Mouse (Mus musculus): ENCODE measurements around the gene Rassf1. TPM values are rescaled to one million over a fixed set of nuclear protein-coding genes. Genes with fewer than 3 reads are reported as not detected.
"Not testable (repeated sequence)": the region's sequence is repeated elsewhere in the genome, so short reads cannot be mapped to it uniquely, and the experiment has no call there.

Rassf1 gene
- total RNA-seq, 2 experiments from 2014 or later, result 24.9 to 25.4 TPM

DNA sequence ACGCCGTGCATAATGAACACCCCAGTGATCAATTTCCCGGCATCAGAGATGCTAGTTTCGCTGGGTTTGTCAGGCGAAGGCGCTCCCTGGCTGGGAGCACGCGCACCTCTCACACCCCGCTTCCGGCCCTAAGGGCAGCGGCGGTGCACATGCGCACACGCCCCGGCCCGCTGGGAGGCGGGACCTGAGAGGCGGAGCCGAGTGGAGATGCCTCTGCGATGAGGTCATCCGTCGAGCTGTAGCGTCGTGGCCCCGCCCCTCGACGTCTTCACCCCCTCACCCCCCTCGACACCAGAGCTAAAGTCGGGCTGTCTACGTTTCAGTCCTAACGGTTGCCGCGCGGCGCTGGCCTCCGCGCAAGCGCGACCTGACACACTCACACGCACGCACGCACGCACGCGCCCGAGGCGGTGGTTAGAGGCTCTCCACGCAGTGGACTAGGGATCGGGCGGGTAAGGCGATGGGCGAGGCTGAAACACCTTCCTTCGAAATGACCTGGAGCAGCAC, 3.0 kb downstream of the Rassf1 start:
- intact Hi-C loops (cut with DNase I), result no loop called here
- peak; percentile 98 for DNase-seq

DNA sequence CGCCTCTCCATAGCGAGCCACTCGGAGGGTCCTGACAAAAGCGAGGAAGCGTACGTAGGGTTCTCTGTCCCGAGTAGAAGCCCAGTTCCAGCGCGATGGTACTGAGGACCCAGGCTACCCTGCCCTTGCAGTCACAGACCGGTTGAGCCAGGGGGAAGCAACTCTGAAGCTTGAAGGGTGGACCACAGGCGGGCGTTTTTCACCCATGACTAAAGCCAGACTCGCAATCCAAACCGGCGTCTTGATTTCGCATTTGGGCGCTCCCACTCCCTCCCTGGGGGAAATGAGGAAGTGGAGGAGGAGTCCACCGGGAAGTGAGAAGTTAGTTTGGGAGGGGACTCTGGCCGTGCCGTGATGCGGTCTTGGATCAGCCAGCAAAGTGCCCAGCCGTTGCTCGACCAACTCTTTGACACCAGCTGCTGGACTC, 3.7 kb downstream of the Rassf1 start:
- DNase-seq, result peak; percentile 45
- intact Hi-C loops (cut with DNase I), result no loop called here

DNA sequence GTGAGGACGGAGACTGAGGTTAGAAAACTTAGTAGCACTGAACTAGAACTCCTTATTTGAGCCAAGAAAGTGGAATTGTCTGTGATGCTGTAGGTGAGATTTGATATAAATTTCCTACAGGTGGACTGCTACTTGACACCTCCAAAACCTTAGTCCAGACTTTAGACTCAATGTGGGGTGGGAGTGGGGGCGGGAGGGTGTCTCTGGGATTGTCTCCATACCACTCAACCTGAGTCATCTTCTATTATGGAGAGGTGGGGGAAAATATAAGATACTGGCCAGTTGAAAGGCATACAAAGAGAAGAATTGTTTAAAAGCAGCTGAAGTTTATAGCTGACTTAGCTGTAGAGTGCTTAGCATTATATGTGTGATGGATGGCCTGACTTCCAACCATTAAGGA, 4.3 kb downstream of the Rassf1 start:
- intact Hi-C loops (cut with DNase I), result no loop called here
- DNase-seq, result no peak

DNA sequence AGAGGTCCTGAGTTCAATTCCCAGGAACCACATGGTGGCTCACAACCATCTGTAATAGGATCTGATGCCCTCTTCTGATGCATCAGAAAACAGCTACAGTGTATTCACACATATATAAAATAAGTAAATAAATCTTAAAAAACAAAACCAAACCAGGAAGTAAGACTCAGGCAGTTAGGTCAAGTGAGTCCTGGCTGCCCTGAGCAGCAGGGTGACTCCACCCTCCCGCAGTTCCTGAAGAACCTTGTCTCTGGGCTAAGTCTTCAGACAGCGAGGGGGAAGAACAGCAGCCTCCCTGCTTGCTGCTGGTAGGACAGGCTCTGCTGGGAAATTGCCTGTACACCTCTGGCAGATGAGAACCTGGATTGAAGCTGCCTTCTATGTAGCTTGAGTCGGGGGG, 5.0 kb downstream of the Rassf1 start:
- DNase-seq, result no peak
- intact Hi-C loops (cut with DNase I), result no loop called here

DNA sequence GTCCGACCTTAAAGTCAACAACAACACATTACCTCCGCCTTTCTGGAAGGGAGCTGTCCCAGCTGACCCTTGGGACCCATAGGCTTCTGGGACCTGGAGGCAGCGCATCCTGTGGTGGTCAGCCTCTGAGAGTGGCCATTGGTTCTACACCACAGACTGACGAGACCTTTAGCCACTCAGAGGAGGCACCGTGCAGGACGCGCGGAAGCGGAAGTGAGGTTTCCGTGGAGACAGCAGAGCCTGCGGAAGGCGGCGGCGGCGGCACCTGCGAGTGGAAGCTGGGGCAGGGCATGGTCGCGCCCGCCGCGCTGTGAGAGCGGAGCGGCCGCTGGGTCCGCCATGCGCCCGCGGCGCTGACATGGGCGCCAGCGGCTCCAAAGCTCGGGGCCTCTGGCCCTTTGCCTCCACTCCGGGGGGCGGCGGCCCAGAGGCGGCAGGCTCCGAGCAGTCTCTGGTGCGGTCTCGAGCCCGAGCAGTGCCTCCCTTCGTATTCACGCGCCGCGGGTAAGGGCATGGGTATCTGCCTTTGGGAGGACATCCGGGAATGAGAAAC, 11.8 kb downstream of the Rassf1 start, which contains the start of gene Tusc2:
Tusc2 (plus strand) TSS at position 227 of the 553 bp plus-strand sequence.
- peak; percentile 92 for DNase-seq
- intact Hi-C loops (cut with DNase I), result no loop called here

DNA sequence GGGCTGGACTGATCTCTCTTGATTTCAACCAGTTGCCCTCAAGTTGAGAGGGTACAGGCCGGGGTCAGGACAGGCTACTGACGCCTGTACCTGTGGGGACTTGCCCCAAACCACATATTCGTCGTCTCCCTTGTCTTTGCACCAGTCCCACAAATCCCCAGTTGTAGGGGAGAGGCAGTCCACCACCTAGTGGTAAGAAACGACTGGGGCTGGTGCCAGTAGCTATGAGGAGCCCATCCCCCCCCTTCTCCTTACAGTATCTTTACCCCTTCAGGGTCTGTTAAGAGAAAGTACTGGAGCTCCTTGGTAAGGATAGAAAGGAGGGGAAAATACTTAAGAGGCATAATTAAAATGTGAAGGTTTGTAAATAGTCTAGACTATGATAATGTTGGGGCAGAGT, 14.2 kb downstream of the Rassf1 start:
- DNase-seq; intact Hi-C loops (cut with DNase I): not testable (repeated sequence)

DNA sequence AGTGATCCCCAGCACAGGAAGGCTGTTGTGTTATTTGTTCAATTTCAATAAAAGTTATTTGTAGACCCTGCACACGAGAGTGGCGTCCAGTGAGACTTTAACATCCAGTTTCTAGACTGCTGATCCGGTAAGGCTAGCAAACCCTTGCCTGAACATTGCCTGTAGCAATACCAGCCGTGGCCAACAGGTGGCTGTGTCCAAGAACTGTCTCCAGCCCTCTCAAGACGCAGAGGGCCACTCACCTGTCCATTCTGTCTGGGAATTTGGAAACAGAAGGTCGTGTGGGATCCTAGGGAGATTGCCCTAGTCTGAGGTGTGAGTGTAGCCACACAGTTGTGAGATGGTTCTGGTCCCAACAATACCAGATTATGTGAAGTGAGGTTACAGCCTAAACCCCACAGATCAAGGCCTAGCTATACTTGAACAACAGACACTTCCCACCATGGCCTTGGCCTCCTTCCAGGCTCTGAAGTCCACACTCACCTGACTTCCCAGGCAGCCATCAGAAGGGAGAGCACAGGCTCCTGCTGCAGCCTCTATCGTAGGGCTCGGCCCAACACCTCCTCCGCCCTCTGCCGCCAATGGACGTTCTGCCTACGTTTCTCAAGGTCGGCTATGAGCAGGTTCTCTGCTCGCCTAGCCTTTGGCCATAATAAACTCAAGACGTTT, 14.8 kb downstream of the Rassf1 start:
- peak; percentile 79 for DNase-seq
- intact Hi-C loops (cut with DNase I), result no loop called here

DNA sequence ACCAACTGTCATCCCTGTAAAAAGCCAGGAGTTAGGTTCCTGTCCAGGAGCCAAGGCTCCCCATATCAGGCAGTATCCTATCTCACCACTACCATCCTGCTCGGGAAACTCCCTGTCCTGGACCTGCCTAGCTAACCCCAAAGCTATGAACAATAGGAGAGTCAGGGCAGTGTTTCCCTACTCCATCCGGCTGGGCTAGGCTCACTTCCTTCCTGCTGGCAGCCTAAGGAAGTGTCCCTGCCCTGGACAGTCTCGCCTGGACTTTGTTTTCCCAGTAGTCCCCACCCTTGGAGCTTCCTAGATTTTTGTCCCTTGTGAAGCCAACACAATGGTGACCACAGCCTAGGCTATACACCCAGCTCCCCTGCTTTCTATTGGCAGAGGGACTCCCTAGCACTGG, 15.5 kb downstream of the Rassf1 start:
- intact Hi-C loops (cut with DNase I), result no loop called here
- no peak for DNase-seq

DNA sequence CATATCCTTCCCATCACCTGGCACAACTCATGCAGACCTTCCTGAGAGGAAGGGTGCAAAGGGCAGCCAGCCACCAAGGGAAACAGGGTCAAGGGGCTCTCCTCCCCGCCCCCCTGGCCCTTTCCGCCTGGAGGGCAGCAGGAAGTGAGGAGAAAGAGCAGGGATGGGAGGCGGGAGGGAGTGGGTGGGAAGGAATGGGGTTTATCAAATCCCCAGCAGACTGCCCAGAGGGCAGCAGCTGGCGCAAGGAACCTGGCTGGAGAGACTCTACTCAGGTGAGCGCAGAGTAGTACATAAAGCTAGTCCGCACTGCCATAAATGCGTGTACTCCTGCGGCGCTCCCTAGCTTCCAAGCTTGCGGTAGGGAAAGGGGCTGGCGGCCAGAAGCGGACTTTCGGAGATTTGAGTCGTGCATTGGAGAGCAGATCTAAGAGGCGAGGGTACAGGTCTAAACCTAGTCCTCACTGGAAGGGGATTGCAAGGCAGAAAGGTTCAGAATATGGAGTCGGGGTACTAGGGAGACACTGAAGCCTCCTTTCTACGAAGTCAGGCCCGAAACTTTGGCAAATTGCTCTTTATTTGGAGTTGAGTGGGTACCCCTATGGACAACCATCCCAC, 16.5 kb downstream of the Rassf1 start, which contains the start of gene Hyal2:
Hyal2 (plus strand) TSS at position 244 of the 618 bp plus-strand sequence.
- intact Hi-C loops (cut with DNase I), result no loop called here
- no peak for DNase-seq

DNA sequence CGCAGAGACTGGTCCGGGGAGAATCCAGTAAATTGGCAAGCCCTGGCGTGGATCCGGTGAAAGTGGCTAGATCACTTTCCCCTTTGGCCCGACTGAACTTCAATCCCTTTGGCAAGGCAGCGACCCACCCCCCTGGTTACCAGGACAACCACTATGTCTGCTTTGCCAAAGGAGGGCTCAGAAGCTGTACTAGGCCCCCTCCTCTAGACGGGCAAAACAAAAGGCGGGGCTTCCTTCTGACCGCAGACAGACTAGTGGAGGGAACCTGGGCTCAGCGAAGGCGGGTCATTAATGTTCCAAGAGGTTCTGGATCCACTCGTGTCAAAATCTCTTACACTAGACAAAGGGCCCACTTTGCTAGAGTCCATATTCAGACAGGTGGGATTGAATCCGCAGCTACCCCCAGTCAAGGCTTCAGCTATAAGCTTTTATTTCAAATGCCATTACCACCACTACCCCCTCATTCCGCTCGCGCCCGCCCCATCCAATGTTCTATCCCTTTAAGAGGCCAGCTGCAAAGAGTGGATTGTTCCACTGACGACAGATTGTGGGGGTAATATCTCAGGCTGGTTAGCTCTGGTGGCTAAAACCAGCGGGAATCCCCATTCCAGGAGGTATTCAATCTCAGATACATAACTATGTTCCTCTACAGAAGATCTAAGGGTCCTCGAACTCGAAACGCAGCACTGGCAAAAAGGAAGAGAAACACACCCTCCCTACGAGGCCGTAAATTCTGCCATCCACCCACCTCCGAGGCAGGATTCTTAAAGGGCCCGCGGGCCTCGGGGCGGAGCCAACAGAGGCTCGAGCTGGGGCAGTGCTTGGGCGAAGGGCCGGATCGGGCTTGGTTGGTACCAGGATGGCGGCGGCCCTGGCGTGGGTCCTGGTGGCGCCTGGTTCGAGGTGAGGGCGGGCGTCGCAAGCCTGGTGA, 17.2 kb downstream of the Rassf1 start:
- peak; percentile 89 for DNase-seq
- intact Hi-C loops (cut with DNase I), result no loop called here

DNA sequence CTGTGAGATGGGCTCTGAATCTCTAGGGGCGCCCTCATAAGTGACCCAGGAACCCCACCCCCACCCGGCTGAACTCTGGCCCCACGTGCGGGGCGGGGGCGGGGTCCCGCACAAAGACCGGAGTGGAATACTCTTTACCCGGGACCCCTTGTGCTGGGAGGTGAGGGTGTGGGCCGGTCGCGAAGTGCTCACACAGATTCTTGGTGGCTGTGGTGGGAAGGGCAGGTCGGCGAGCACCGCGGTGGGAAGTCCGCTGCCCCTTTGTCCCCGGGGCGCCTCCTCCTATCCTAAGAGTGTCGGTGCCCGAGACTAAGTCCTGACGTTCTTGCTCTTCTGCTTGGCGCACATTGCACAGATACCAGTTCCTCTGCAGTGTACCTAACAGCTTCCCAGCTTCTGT, 17.9 kb downstream of the Rassf1 start:
- no peak for DNase-seq
- intact Hi-C loops (cut with DNase I), result no loop called here

DNA sequence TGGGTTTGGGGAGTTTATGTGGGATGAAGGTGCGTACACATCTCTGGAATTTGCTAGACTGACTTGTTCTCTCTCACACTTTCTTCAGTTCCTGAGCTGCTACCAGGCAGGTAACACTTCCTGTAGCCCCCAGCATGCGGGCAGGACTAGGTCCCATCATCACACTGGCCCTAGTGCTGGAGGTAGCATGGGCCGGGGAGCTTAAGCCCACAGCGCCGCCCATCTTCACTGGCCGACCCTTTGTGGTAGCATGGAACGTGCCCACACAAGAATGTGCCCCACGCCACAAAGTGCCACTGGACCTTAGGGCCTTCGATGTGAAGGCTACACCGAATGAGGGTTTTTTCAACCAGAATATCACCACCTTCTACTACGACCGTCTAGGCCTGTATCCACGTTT, 18.7 kb downstream of the Rassf1 start:
- intact Hi-C loops (cut with DNase I), result no loop called here
- DNase-seq, result no peak

DNA sequence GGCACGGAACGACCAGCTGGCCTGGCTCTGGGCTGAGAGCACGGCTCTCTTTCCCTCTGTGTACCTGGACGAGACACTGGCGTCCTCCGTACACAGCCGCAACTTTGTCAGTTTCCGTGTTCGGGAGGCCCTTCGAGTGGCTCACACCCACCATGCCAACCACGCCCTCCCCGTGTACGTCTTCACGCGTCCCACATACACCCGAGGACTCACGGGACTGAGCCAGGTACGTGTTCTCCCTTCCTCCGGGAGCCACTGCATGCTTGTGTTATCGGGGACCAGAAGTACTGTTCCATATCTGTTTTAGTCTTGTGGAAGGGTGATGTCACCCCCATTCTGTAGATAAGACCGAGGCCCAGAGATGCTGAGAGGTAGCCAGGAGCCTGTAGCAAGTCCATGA, 19.5 kb downstream of the Rassf1 start:
- intact Hi-C loops (cut with DNase I), result no loop called here

DNA sequence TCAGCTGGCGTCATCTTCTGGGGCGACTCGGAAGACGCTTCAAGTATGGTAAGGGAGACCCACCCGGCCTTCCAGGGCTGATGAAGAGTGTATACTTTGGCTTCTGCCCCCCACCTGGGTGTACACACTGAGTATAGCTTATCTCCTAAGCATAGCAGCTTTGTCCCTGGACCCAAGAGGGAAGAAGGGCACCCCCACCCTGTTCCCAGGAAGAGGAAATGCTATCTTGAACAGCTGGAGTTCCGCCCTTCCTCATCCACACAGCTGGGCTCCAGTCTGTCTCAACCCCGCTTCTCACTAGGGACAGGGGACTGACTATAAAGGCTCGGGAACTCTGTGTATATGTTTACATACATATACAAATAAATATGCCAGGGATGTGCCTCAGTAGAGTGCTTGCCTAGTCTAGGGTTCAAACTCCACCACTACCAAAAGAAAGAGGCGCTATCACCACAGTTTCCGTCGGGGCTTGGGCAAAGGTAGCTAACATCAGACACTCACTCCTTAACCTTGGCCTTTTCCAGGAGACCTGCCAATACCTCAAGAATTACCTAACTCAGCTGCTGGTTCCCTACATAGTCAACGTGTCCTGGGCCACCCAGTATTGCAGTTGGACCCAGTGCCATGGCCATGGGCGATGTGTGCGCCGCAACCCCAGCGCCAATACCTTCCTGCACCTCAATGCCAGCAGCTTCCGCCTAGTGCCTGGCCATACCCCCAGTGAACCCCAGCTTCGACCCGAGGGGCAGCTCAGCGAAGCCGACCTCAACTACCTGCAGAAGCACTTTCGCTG, 20.4 kb downstream of the Rassf1 start:
- intact Hi-C loops (cut with DNase I), result no loop called here
- no peak for DNase-seq

More for the DNA sequence above, 19.5 kb downstream of the Rassf1 start:
- no peak for DNase-seq

DNA sequence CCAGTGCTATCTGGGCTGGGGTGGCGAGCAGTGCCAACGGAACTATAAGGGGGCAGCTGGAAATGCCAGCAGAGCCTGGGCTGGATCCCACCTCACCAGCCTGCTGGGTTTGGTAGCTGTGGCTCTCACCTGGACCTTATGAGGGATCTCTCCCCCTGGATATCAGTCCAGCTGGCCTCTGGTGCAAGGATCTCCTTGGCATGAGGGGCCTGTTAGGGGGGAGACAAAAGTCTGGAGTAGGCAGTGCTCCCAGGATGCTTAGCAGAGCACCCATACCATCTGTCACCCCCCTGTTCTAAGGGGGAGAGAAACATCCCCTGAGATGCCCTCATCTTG, 20.9 kb downstream of the Rassf1 start:
- intact Hi-C loops (cut with DNase I), result no loop called here
- DNase-seq, result no peak

DNA sequence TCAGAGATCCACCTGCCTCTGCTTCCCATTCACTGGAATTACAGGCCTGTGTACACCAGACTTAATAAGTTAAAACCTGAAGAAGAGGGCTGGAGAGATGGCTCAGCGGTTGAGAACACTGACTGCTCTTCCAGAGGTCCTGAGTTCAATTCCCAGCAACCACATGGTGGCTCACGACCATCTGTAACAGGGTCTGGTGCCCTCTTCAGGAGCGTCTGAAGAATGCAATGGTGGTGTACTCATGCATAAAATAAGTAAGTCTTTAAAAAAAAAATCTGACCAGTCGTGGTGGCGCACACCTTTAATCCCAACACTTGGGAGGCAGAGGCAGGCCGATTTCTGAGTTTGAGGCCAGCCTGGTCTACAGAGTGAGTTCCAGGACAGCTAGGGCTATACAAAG, 22.4 kb downstream of the Rassf1 start:
- DNase-seq; intact Hi-C loops (cut with DNase I): not testable (repeated sequence)

DNA sequence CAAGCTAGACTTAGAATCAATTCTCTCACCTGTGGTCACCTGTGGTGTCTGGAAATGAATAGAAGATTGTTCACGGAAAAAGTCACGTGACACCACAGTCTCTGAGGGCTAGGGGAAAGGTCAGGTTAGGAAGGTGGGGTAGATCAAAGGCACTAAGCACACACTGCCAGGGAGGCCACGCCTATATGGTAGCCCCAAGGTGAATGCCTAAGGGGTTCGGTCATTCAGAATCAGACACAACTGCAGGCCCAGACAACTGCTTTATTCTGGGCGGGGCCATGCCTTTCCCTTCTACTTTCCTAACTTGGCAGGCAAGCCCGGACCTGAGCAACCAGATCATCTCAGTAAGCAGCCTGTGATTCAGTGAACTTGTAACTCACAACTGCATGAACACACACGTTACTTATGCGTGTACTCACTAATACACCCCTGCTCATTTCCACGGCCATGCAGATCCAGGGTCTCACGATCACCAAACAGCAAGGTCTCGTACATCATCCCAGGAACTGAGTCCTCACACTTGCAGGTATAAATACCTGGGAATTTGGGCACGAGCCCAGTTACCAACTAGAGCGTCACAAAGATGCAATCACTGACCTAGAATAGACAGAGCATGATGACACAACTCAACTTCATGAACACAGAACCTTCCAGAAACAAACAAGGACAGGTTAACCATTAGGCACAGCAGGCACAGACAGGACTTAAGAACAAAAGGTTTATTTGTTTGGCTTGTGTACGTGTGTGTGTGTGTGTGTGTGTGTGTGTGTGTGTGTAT, 24.4 kb downstream of the Rassf1 start:
- intact Hi-C loops (cut with DNase I), result no loop called here
- no peak for DNase-seq

DNA sequence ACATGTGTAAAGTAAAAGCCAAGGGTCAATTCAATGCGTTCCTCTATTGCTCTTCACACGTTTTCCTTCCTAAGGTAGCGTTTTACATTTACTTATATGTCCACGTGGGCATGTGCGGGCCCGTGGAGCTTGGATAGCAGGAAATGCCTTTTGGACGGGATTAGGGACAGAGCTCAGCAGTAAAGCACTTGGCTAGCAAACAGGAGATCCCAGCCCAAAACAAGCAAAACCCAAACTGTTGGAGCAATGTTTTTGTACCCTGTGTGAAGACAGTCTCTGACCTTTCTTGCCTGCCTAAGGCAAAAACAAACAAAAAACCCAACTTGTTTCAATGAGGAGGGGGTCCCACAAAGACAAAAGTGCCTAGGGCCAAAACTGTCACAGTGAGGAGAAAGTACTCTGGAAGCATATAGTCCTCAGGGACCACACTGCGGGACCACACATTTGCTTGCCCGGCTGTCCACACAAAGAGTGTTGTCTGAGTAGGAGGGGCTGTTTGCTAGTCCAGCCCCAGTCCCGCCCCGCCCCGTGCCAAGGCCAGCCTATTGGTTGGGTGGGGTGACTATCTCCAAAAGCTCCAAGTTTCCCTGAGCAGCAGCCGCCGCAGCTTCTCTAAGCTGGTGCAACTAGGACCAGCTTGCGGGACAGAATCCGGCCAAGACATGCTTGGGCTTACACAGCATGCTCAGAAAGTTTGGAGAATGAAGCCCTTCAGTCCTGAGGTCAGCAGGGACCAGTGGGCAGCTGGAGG, 25.2 kb downstream of the Rassf1 start, which contains the start of gene Hyal1:
Hyal1 (plus strand) TSS at position 571 of the 751 bp plus-strand sequence.
- intact Hi-C loops (cut with DNase I), result no loop called here
- DNase-seq, result peak; percentile 90

DNA sequence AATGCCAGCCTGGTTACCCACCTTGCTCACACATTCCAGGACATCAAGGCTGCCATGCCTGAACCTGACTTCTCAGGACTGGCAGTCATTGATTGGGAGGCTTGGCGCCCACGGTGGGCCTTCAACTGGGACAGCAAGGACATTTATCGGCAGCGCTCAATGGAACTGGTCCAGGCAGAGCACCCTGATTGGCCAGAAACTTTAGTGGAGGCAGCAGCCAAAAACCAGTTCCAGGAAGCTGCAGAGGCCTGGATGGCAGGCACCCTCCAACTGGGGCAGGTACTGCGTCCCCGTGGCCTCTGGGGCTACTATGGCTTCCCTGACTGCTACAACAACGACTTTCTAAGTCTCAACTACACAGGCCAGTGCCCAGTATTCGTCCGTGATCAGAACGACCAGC, 26.5 kb downstream of the Rassf1 start:
- intact Hi-C loops (cut with DNase I), result no loop called here
- DNase-seq, result no peak

Data from left cerebral cortex, postnatal 4 days (tissue).